Mouse (Mus musculus): ENCODE results near the gene Cd47. TPM values are rescaled to one million over a fixed set of nuclear protein-coding genes. Genes with fewer than 3 reads are reported as not detected.

The Cd47 gene
- polyA plus RNA-seq, 1 experiment from 2014 or later, result 95.2 TPM

GRCm38 (mm10) chr16:49832339-49832738, 32.0 kb downstream of the Cd47 start:
- Histone ChIP-seq H3K4me3 (ENCODE audit: low read depth, low read length) (no peak overlapping the region), H3K4me1 (replicated peaks; ENCODE audit: control insufficient read depth, insufficient read depth) (no peaks in the 10 kb centered on the region), H3K9me3 (ENCODE audit: control insufficient read depth, low read length) (no peaks in the 10 kb centered on the region), H3K4me2 (replicated peaks; ENCODE audit: low read depth) (no peak overlapping the region), H3K27me3 (ENCODE audit: control insufficient read depth, insufficient read depth, low read length) (no peaks in the 10 kb centered on the region), H3K36me3 (ENCODE audit: control insufficient read depth, insufficient read depth, low read length) (no peaks in the 10 kb centered on the region), H3K9ac (ENCODE audit: low read length) (no peak overlapping the region), H3K27ac (replicated peaks) (no peak overlapping the region)
- 70% methylated on average over 3 of the region's 3 CpGs for WGBS
- DNase-seq (ENCODE audit: low spot score) (no peak), ATAC-seq (ENCODE audit: low FRiP score, low TSS enrichment) (no peak)
- TF ChIP-seq EP300 (optimal IDR thresholded peaks at IDR 0.05) (no peak), CTCF (IDR thresholded peaks at IDR 0.05; ENCODE audit: low read depth) (no peak)

GRCm38 (mm10) chr16:49834130-49834693, 33.9 kb downstream of the Cd47 start:
- no peaks in the 10 kb centered on the region for H3K36me3 ChIP-seq (ENCODE audit: control insufficient read depth, insufficient read depth, low read length)
- no peak for DNase-seq (ENCODE audit: low spot score)
- WGBS, result 23% methylated on average over 4 of the region's 4 CpGs
- no peak overlapping the region for H3K4me2 ChIP-seq (replicated peaks; ENCODE audit: low read depth)
- ATAC-seq (ENCODE audit: low FRiP score, low TSS enrichment), result no peak
- no peak overlapping the region for H3K9ac ChIP-seq (ENCODE audit: low read length)
- no peak overlapping the region for H3K4me3 ChIP-seq (ENCODE audit: low read depth, low read length)
- no peaks in the 10 kb centered on the region for H3K9me3 ChIP-seq (ENCODE audit: control insufficient read depth, low read length)
- TF ChIP-seq CTCF (IDR thresholded peaks at IDR 0.05; ENCODE audit: low read depth) (no peak), EP300 (optimal IDR thresholded peaks at IDR 0.05) (no peak)
- no peaks in the 10 kb centered on the region for H3K4me1 ChIP-seq (replicated peaks; ENCODE audit: control insufficient read depth, insufficient read depth)
- no peak overlapping the region for H3K27ac ChIP-seq (replicated peaks)
- no peaks in the 10 kb centered on the region for H3K27me3 ChIP-seq (ENCODE audit: control insufficient read depth, insufficient read depth, low read length)

DNA sequence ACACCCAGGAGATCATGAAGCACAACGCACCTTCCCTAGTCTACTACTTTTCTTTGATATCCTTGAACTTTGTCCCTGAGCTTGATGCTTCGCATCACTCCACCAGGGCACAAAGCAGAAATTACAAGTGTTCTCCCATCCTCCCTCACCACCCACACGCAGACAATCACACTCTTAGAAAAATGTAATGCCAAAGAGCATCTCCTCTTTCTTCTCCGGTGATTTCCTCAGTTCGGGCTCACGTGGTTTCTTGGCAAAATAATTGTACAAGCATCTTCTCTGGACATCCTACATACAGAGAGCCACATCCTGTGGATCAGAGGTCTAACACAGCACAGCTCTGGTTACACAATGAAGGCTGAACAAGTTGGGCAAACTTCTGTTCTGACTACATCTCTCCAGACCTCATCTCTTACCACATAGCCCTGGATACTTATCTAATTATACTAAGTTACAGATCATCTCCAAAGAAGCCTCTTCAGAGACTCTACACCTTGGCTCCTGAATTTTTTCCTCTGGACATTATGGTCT, 36.4 kb downstream of the Cd47 start:
- no peak overlapping the region for H3K27ac ChIP-seq (replicated peaks)
- TF ChIP-seq EP300 (optimal IDR thresholded peaks at IDR 0.05), result no peak
- TF ChIP-seq CTCF (IDR thresholded peaks at IDR 0.05; ENCODE audit: low read depth), result no peak
- no peaks in the 10 kb centered on the region for H3K9me3 ChIP-seq (ENCODE audit: control insufficient read depth, low read length)
- no peaks in the 10 kb centered on the region for H3K27me3 ChIP-seq (ENCODE audit: control insufficient read depth, insufficient read depth, low read length)
- no peaks in the 10 kb centered on the region for H3K36me3 ChIP-seq (ENCODE audit: control insufficient read depth, insufficient read depth, low read length)
- WGBS, result 85% methylated on average over 6 of the region's 6 CpGs
- H3K4me3 ChIP-seq (ENCODE audit: low read depth, low read length), result no peak overlapping the region
- no peaks in the 10 kb centered on the region for H3K4me1 ChIP-seq (replicated peaks; ENCODE audit: control insufficient read depth, insufficient read depth)
- H3K4me2 ChIP-seq (replicated peaks; ENCODE audit: low read depth), result no peak overlapping the region
- ATAC-seq (ENCODE audit: low FRiP score, low TSS enrichment) (no peak), DNase-seq (ENCODE audit: low spot score) (no peak)
- H3K9ac ChIP-seq (ENCODE audit: low read length), result no peak overlapping the region

DNA sequence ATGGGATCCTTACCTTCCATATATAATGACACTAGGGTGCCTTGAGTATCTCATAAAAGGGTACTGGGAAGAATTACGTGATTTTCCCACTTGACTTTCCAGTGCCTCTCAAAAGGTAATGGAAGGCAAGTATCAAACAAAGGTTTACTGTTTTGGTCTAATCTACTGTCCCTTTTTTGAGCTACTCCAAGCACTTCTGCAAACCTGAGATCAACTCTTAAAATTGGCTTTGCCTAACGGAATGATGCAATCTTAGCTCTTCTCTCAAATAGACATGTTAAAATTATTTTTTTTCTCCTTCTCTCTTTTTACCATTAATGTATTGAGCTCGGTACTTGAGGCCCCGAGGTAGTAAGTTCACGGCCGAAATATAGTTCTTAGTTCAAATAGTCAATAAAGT, 38.6 kb downstream of the Cd47 start:
- Histone ChIP-seq H3K4me3 (ENCODE audit: low read depth, low read length) (no peak overlapping the region), H3K4me2 (replicated peaks; ENCODE audit: low read depth) (no peak overlapping the region), H3K9me3 (ENCODE audit: control insufficient read depth, low read length) (no peaks in the 10 kb centered on the region), H3K27me3 (ENCODE audit: control insufficient read depth, insufficient read depth, low read length) (no peaks in the 10 kb centered on the region), H3K9ac (ENCODE audit: low read length) (no peak overlapping the region), H3K36me3 (ENCODE audit: control insufficient read depth, insufficient read depth, low read length) (no peaks in the 10 kb centered on the region), H3K4me1 (replicated peaks; ENCODE audit: control insufficient read depth, insufficient read depth) (no peaks in the 10 kb centered on the region), H3K27ac (replicated peaks) (no peak overlapping the region)
- TF ChIP-seq CTCF (IDR thresholded peaks at IDR 0.05; ENCODE audit: low read depth), result no peak
- TF ChIP-seq EP300 (optimal IDR thresholded peaks at IDR 0.05), result no peak
- no peak for ATAC-seq (ENCODE audit: low FRiP score, low TSS enrichment)
- no peak for DNase-seq (ENCODE audit: low spot score)
- WGBS, result 70% methylated on average over 6 of the region's 6 CpGs

DNA sequence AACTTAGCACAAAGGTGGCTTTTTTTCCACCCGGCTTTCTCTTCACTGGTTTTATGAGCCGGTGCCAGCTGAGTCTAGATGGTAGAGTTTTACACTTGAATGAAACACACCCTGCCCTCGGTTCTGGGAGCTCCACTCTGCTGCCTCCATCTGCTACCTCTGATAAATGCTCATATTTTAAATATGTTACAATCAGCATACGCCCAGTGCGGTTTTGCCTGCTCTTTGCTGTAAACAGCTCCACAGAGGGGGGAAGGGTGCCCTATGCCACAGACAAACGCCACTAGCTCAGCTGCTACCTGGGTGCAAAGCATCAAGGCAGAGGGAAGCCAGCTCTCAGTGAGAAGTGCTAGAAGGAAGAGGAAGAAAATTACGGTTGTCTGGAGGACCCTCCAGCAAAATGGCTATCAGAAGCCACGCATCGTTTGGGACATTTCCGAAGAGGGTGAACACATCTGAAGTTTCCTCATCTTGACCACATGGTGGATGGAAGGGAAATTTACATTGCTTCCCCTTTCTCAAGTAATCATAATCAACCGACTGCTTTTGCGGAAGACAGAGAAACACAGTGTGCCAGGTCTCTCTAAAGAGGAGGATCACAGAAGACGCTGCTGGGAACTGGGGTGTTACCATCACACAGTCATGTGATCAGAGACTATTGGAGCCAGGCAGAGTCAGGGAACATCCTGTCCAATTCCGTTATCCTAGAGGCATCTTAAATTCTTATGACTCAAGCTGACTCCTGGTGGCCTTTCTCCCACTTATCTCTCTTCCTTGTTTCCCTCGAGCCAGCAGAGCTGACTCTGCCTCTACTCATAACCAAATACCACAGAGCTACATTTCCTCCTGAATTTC, 39.6 kb downstream of the Cd47 start:
- Histone ChIP-seq H3K4me3 (ENCODE audit: low read depth, low read length) (no peak overlapping the region), H3K9ac (ENCODE audit: low read length) (no peak overlapping the region), H3K36me3 (ENCODE audit: control insufficient read depth, insufficient read depth, low read length) (no peaks in the 10 kb centered on the region), H3K9me3 (ENCODE audit: control insufficient read depth, low read length) (no peaks in the 10 kb centered on the region), H3K27ac (replicated peaks) (no peak overlapping the region), H3K4me1 (replicated peaks; ENCODE audit: control insufficient read depth, insufficient read depth) (no peaks in the 10 kb centered on the region), H3K27me3 (ENCODE audit: control insufficient read depth, insufficient read depth, low read length) (no peaks in the 10 kb centered on the region), H3K4me2 (replicated peaks; ENCODE audit: low read depth) (no peak overlapping the region)
- peak; percentile 60 for ATAC-seq (ENCODE audit: low FRiP score, low TSS enrichment)
- 54% methylated on average over 15 of the region's 15 CpGs for WGBS
- no peak for DNase-seq (ENCODE audit: low spot score)
- no peak for TF ChIP-seq CTCF (IDR thresholded peaks at IDR 0.05; ENCODE audit: low read depth)
- TF ChIP-seq EP300 (optimal IDR thresholded peaks at IDR 0.05), result no peak

DNA sequence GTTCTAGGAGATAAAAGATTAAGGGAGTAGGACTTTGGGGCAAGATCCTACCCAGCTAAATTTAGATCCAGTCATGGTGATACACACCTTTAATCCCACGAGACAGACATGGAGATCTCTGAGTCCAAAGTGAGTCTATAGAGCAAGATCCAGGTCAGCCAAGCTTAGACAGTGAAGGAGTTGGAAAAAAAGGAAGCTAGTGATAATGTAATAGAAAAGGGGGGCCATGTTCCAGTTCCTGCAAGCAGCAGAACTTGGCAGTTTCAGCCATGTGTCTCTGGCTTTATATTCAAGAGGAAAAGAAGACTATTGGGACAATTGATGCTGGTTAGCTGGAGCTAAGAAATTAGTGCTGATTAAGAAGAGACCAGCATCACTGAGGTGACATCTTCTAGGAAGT, 43.4 kb downstream of the Cd47 start:
- Histone ChIP-seq H3K4me2 (replicated peaks; ENCODE audit: low read depth) (no peak overlapping the region), H3K9me3 (ENCODE audit: control insufficient read depth, low read length) (no peaks in the 10 kb centered on the region), H3K4me1 (replicated peaks; ENCODE audit: control insufficient read depth, insufficient read depth) (no peaks in the 10 kb centered on the region), H3K4me3 (ENCODE audit: low read depth, low read length) (no peak overlapping the region), H3K27me3 (ENCODE audit: control insufficient read depth, insufficient read depth, low read length) (no peaks in the 10 kb centered on the region), H3K36me3 (ENCODE audit: control insufficient read depth, insufficient read depth, low read length) (no peaks in the 10 kb centered on the region), H3K27ac (replicated peaks) (no peak overlapping the region), H3K9ac (ENCODE audit: low read length) (no peak overlapping the region)
- WGBS, result 63% methylated on average over 1 of the region's 1 CpGs
- TF ChIP-seq CTCF (IDR thresholded peaks at IDR 0.05; ENCODE audit: low read depth) (no peak), EP300 (optimal IDR thresholded peaks at IDR 0.05) (no peak)
- ATAC-seq (ENCODE audit: low FRiP score, low TSS enrichment), result no peak
- DNase-seq (ENCODE audit: low spot score), result no peak

Measured in stomach, postnatal 0 days (tissue).